Mouse (Mus musculus): Measurements from ENCODE around the gene Necab3.

DNA sequence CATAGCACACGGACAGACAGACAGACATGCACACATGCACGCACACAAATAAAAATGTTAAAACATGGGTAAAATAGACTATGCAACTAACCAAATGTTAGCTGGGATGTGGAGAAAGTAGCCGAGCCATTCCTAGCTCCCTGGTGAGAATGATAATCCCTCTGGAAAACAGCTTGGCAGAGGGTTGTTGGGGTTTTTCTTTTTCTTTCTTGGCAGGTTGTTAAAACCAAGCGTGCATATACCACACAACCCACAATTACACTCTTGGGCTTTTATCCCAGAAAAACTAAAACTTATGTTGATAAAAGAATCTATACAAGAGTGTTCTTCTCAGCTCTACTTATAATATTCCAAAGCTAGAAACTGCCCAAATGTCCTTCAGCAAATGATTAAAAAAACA lies 30.4 kb upstream of the Necab3 start:
- TF ChIP-seq CTCF (IDR thresholded peaks at IDR 0.05; ENCODE audit: control insufficient read depth, insufficient read depth, insufficient read length) (no peak), CEBPB (IDR thresholded peaks at IDR 0.05; ENCODE audit: low read depth) (no peak)

Measured in C2C12 (cell line).